Mouse (Mus musculus) forebrain, embryonic 14.5 days (tissue): ENCODE measurements around the gene Wdr34. TPM values are rescaled to one million over a fixed set of nuclear protein-coding genes. Genes with fewer than 3 reads are reported as not detected.

Source experiments
- ATAC-seq: fragments of 200-750 bp; cut with Nextera tagmentation; 2 replicates; pipeline ENCODE4 v1.8.0; 2017; ENCODE audit warnings: mild to moderate bottlenecking, moderate library complexity
- DNase-seq: peaks from one replicate; pipeline ENCODE4 v3.0.0-alpha.2; 2015; ENCODE audit warnings: low spot score
- H3K27ac ChIP-seq: fragments of 300-500 bp; sonication (generic); 2 replicates; pipeline ENCODE4 v1.5.1; 2014; ENCODE audit warnings: low read depth, mild to moderate bottlenecking, control low read depth, low read length, moderate library complexity
- H3K27me3 ChIP-seq: fragments of 300-500 bp; sonication (generic); replicated peaks from 2 replicates; pipeline ENCODE4 v1.6.1; 2014; ENCODE audit warnings: low read length, control low read depth, mixed read lengths; ENCODE audit not compliant: control insufficient read depth, insufficient read depth
- H3K36me3 ChIP-seq: fragments of 300-500 bp; sonication (generic); 2 replicates; pipeline ENCODE4 v1.6.1; 2014; ENCODE audit warnings: low read length, control low read depth; ENCODE audit not compliant: control insufficient read depth, insufficient read depth
- H3K4me1 ChIP-seq: fragments of 300-500 bp; sonication (generic); 2 replicates; pipeline ENCODE4 v1.6.1; 2014; ENCODE audit warnings: antibody characterized with exemption, low read length, control low read depth; ENCODE audit not compliant: control insufficient read depth, insufficient read depth
- H3K4me2 ChIP-seq: fragments of 300-500 bp; sonication (generic); 2 replicates; pipeline ENCODE4 v1.6.1; 2014; ENCODE audit warnings: mild to moderate bottlenecking, control low read depth, low read length
- H3K4me3 ChIP-seq: fragments of 300-500 bp; sonication (generic); 2 replicates; pipeline ENCODE4 v1.5.1; 2014; ENCODE audit warnings: low read depth, low read length, control low read depth
- H3K9ac ChIP-seq: fragments of 300-500 bp; sonication (generic); 2 replicates; pipeline ENCODE4 v1.6.1; 2014; ENCODE audit warnings: mild to moderate bottlenecking, low read length, control low read depth, moderate library complexity
- H3K9me3 ChIP-seq: fragments of 300-500 bp; sonication (generic); replicated peaks from 2 replicates; pipeline ENCODE4 v1.6.1; 2016; ENCODE audit warnings: low read length, control low read depth, mixed read lengths; ENCODE audit not compliant: control insufficient read depth
- WGBS: fragments of 180-500 bp; shearing (Covaris S2); extraction: QIAGEN DNeasy Blood & Tissue Kit; methylation state at CpG from one replicate; pipeline ENCODE4 v1.1.7; 2014; 5-methylcytosine and 5-hydroxymethylcytosine counted together
- polyA plus RNA-seq: library from polyadenylated mRNA; unstranded; fragments of >200 nt; fragmentation: Nextera tagmentation; extraction: Ambion mirVana; gene quantifications from 2 replicates; pipeline ENCODE4 v1.2.1, GENCODE M21; 2014

The Wdr34 gene
- polyA plus RNA-seq, 1 experiment from 2014 or later, result 51.4 TPM

DNA sequence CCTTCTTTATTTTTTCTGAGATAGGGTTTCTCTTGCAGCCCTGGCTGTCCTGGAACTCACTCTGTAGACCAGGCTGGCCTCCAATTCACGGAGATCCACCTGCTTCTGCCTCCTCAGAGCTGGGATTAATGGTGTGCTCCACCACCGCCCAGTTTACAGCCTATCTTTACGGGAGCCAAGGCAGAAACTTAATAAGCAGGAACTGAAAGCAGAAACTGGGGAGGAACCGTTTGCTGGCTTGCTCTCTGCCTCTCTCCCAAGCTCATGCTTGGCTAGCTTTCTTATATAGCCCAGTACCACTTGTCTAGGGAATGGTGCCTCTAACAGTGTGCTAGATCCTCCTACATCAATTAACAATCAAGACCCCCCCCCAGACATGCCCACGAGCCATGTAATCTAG, 35.4 kb upstream of the Wdr34 start:
- H3K4me2 ChIP-seq, result no peak overlapping the region
- DNase-seq, result no peak
- no peak overlapping the region for H3K4me3 ChIP-seq
- no peak for ATAC-seq
- no peaks in the 10 kb centered on the region for H3K4me1 ChIP-seq
- H3K36me3 ChIP-seq, result no peaks in the 10 kb centered on the region
- no peaks in the 10 kb centered on the region for H3K9me3 ChIP-seq
- no peaks in the 10 kb centered on the region for H3K27me3 ChIP-seq
- H3K27ac ChIP-seq, result no peak overlapping the region
- WGBS, result 54% methylated on average over 5 of the region's 5 CpGs
- H3K9ac ChIP-seq, result no peak overlapping the region

DNA sequence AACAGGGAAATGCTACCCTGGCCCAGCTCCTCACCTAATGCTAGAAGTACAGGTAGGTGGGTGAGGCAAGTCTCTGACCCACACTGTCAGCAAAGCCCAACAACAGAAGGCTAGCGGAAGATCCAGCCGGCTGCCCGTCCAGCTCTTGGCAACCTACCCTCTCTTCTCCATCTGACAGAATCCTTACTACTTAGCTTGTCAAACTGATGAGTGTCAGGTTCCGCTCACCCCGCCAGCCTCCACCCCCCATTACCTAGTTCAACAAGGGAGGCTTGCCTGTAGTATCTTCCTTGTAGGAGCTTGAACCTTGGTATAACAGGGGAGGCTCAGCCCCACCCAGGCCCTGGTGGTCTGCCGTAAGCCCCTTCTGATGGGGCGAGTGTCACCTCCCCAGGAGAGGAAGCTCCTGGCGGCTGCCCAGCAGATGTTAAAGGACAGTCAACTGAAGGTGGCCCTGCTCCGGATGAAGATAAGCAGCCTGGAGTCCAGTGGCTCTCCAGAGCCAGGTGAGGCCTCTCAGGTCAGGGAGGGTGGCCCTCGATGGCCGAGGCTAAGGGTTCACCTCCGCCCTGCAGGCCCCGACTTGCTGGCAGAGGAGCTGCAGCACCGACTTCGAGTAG, 31.6 kb upstream of the Wdr34 start:
- no peak overlapping the region for H3K4me3 ChIP-seq
- H3K4me1 ChIP-seq, result peaks cover 4% of the 10 kb centered on the region; the same call in 1 of the 2 replicates
- no peaks in the 10 kb centered on the region for H3K27me3 ChIP-seq
- no peak overlapping the region for H3K4me2 ChIP-seq
- DNase-seq, result no peak
- no peak overlapping the region for H3K9ac ChIP-seq
- no peak for ATAC-seq
- no peak overlapping the region for H3K27ac ChIP-seq
- no peaks in the 10 kb centered on the region for H3K36me3 ChIP-seq
- 93% methylated on average over 15 of the region's 15 CpGs for WGBS
- no peaks in the 10 kb centered on the region for H3K9me3 ChIP-seq

DNA sequence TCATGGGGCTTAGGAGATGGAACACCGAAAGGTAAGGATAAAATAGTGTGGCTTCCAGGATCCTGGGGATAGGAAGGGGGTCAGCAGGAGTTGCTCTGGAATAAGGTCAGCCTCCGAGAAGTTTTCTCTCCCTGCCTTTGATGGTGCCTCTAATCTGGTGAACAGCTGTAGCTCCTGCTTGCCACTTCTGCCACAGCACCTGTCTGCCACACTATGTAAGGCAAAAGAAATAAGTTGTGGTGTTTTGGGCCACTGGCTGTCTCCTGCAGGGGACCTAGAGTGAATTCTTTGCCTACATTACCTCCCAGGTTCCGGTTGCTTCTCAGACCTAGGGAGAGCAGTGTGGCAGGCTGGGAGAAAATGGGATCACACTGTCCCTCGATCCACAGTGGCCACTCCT, 30.1 kb upstream of the Wdr34 start:
- H3K27me3 ChIP-seq, result no peaks in the 10 kb centered on the region
- peak overlapping the region; percentile 96; the same call in 1 of the 2 replicates for H3K4me2 ChIP-seq
- H3K9ac ChIP-seq, result no peak overlapping the region
- no peaks in the 10 kb centered on the region for H3K9me3 ChIP-seq
- no peak for DNase-seq
- H3K4me1 ChIP-seq, result peaks cover 4% of the 10 kb centered on the region; the same call in 1 of the 2 replicates
- no peak for ATAC-seq
- H3K4me3 ChIP-seq, result no peak overlapping the region
- H3K27ac ChIP-seq, result no peak overlapping the region
- H3K36me3 ChIP-seq, result peaks cover 8% of the 10 kb centered on the region
- WGBS, result 79% methylated on average over 4 of the region's 4 CpGs

DNA sequence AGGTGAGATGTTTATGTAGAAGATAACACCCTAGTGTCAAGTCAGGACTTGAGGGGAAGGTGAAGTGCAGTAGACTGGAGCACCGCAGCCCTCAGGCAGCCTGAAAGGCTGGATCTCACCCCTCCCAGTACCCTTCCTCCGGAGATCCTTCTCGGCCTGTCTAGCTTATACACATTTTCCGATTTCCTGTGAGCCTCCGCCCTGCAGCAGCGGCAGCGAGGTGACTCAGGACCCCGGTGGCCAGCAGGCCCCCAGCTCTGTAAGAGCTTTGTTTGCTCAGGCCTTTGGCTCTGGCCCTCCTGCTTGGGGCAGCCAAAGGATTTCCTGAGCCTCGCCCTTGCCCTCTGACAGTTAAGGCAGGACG, 29.6 kb upstream of the Wdr34 start:
- ATAC-seq (no peak), DNase-seq (no peak)
- H3K4me1 ChIP-seq, result peaks cover 4% of the 10 kb centered on the region; the same call in 1 of the 2 replicates
- H3K27ac ChIP-seq, result peak overlapping the region; percentile 11; the same call in 1 of the 2 replicates
- peak overlapping the region; percentile 58; the same call in 1 of the 2 replicates for H3K9ac ChIP-seq
- peaks cover 11% of the 10 kb centered on the region for H3K36me3 ChIP-seq
- peak overlapping the region; percentile 46; the same call in 1 of the 2 replicates for H3K4me3 ChIP-seq
- H3K27me3 ChIP-seq, result no peaks in the 10 kb centered on the region
- no peaks in the 10 kb centered on the region for H3K9me3 ChIP-seq
- 27% methylated on average over 10 of the region's 10 CpGs for WGBS
- peak overlapping the region; percentile 96 for H3K4me2 ChIP-seq

DNA sequence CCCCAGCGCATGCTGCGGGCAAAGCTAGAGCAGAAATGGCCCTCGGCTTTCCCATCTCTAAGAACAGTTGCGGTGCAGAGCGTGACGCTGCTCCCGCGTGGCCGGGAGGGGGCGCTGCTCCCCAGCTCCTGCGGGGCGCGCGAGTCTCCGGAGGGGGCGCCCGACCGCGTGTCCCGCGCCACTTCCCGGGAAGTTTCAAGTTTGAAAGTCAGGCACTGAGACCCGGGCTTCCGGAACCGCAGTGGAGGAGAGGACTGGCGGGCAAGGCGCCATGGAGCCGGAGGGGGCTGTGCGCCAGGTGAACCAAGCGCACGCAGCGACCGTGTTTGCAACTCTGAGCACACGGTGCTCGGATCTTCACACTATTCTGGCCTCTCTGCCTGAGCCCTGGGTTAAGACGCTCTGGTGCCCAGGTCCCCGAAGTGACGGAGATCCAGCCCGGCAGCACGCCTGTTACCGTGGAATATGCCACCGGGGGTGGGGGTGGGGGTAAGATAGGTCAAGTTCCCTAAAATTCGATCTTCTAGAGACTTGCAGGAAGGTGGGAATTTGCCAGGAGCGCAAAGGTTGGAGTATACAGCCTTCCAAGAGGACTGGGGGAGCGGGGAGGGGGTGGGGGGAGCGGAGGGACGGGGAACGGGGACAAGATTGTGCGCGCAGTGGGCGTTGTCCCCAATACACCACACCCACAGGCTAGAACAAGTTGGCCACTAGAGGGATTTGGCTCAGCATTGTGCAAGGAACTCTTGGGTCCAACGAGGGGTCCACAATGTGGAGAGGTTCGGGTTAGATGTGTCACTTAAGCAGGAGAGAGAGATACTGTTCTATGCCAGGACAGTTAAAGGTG, 29.0 kb upstream of the Wdr34 start, which contains the start of gene Pkn3:
Pkn3 (plus strand) TSS at position 183 of the 847 bp plus-strand sequence.
- H3K4me1 ChIP-seq, result peaks cover 4% of the 10 kb centered on the region; the same call in 1 of the 2 replicates
- H3K9ac ChIP-seq, result peak within 1 kb of the TSS; percentile 58
- no peaks in the 10 kb centered on the region for H3K9me3 ChIP-seq
- peak; percentile 84 for DNase-seq
- ATAC-seq, result peak; percentile 82
- H3K27ac ChIP-seq, result peak within 1 kb of the TSS; percentile 21; the same call in 1 of the 2 replicates
- WGBS, result under 1% methylated on average over 53 of the region's 53 CpGs
- H3K36me3 ChIP-seq, result peaks cover 17% of the 10 kb centered on the region
- H3K27me3 ChIP-seq, result no peaks in the 10 kb centered on the region
- peak within 1 kb of the TSS; percentile 46 for H3K4me3 ChIP-seq
- peak within 1 kb of the TSS; percentile 96 for H3K4me2 ChIP-seq

DNA sequence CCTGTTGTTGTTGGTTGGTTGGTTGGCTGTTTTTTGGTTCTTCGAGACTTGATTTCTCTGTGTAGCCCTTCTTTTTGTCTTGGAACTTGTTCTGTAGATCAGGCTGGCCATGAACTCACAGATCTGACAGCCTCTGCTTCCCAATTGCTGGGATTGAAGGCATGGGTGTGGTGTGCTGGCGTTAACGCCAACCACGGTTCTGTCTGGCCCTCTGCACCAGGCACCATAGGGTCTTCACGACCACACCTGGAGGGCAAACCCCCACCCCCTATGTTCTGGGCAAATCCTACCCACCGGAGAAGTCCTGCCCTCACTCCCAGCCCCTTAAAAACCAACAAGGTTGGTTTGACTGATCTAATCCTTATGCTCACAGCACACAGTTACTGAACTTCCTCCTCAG, 28.3 kb upstream of the Wdr34 start:
- H3K9me3 ChIP-seq, result no peaks in the 10 kb centered on the region
- no peak for DNase-seq
- no peaks in the 10 kb centered on the region for H3K27me3 ChIP-seq
- WGBS, result 65% methylated on average over 6 of the region's 6 CpGs
- H3K27ac ChIP-seq, result peak overlapping the region; percentile 21; the same call in 1 of the 2 replicates
- peaks cover 22% of the 10 kb centered on the region for H3K36me3 ChIP-seq
- ATAC-seq, result no peak; the same call in none of the 2 replicates
- H3K4me1 ChIP-seq, result peaks cover 4% of the 10 kb centered on the region; the same call in 1 of the 2 replicates
- peak overlapping the region; percentile 45; the same call in 1 of the 2 replicates for H3K9ac ChIP-seq
- H3K4me2 ChIP-seq, result peak overlapping the region; percentile 96
- H3K4me3 ChIP-seq, result peak overlapping the region; percentile 46; the same call in 1 of the 2 replicates

DNA sequence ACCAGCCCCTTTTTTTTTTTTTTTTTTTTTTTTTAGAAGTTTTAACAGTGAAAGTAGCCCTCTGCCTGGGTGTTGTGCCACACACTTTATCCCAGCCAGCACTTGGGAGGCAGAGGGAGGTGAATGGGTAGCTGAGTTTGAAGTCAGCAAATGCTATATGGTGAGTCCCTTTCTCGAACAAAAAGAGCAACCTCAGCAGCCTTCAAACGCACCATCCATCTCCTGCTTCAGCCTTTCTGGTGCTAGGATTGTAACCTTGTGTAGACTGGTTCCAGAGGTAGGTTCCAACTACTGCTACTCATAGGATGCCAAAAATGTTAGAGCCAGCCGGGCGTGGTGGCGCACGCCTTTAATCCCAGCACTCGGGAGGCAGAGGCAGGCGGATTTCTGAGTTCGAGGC, 27.8 kb upstream of the Wdr34 start:
- ATAC-seq, result no peak
- no peaks in the 10 kb centered on the region for H3K9me3 ChIP-seq

DNA sequence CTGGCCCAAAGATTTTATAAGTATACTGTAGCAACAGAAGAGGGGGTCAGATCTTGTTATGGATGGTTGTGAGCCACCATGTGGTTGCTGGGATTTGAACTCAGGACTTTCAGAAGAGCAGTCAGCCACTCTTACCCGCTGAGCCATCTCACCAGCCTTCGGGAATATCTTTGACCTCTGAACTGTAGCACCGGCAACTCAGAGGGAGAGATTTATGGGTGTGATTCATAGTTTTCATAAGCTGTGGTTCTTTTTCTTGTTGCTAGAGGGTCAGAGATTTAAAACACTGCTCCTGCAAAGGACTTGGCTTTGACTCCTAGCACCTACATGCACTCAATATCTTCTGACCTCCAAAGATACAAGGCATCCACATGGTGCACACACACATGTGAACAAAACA, 26.9 kb upstream of the Wdr34 start:
- DNase-seq, result no peak
- no peak overlapping the region for H3K4me3 ChIP-seq
- ATAC-seq, result no peak
- H3K27me3 ChIP-seq, result no peaks in the 10 kb centered on the region
- H3K9ac ChIP-seq, result no peak overlapping the region
- peaks cover 4% of the 10 kb centered on the region; the same call in 1 of the 2 replicates for H3K4me1 ChIP-seq
- H3K9me3 ChIP-seq, result no peaks in the 10 kb centered on the region
- H3K27ac ChIP-seq, result no peak overlapping the region
- peaks cover 26% of the 10 kb centered on the region for H3K36me3 ChIP-seq
- no peak overlapping the region for H3K4me2 ChIP-seq
- WGBS, result 90% methylated on average over 3 of the region's 3 CpGs

More for the DNA sequence above, 27.8 kb upstream of the Wdr34 start:
- peaks cover 25% of the 10 kb centered on the region for H3K36me3 ChIP-seq
- H3K4me2 ChIP-seq, result no peak overlapping the region
- WGBS, result 93% methylated on average over 8 of the region's 9 CpGs
- DNase-seq, result no peak
- peaks cover 4% of the 10 kb centered on the region; the same call in 1 of the 2 replicates for H3K4me1 ChIP-seq
- no peak overlapping the region for H3K4me3 ChIP-seq
- H3K9ac ChIP-seq, result no peak overlapping the region
- no peaks in the 10 kb centered on the region for H3K27me3 ChIP-seq
- no peak overlapping the region for H3K27ac ChIP-seq
